Comparison of ENCODE assay signal across 8 mouse cellular contexts in the genomic region with DNA sequence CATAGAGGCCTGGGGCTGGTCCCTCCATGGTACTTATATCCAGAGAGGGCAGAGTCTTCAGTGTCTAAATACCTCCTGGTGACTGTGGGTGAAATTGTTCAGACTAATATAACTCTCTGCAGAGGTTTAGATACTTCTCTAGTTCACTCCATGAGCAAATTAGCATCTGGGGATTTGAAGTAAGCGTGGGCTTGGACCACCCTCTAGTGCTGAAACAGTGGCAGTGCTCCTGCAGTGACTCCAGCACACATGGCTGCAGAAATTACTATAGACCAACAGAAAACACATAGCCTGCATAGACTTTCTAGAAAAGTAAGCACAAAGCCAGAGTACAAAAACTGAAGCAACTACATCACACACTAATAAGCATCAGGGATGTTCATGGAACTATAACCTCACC. TPM values are rescaled to one million over a fixed set of nuclear protein-coding genes. Genes with fewer than 3 reads are reported as not detected.
DNase-seq lines count a peak whose midpoint lies in the region; ATAC-seq lines count a peak whose summit lies in the region.

No protein-coding gene starts in this region.

- no peaks in the 10 kb centered on the region for H3K9me3 ChIP-seq in liver, embryonic 12.5 days (replicated peaks)
- no peaks in the 10 kb centered on the region for H3K9me3 ChIP-seq in forebrain, embryonic 15.5 days
- H3K9me3 ChIP-seq in intestine, embryonic 14.5 days (ENCODE audit: control insufficient read depth, low read length): no peaks in the 10 kb centered on the region
- H3K9me3 ChIP-seq in midbrain, embryonic 12.5 days: no peaks in the 10 kb centered on the region
- no peaks in the 10 kb centered on the region for H3K9me3 ChIP-seq in stomach, embryonic 16.5 days (replicated peaks; ENCODE audit: control insufficient read depth, low read length)

- H3K27me3 ChIP-seq in liver, embryonic 12.5 days (replicated peaks): no peaks in the 10 kb centered on the region
- no peaks in the 10 kb centered on the region for H3K27me3 ChIP-seq in forebrain, embryonic 15.5 days
- no peaks in the 10 kb centered on the region for H3K27me3 ChIP-seq in intestine, embryonic 14.5 days (replicated peaks; ENCODE audit: control insufficient read depth, insufficient read depth, low read length)
- H3K27me3 ChIP-seq in midbrain, embryonic 12.5 days: no peaks in the 10 kb centered on the region
- H3K27me3 ChIP-seq in stomach, embryonic 16.5 days (ENCODE audit: control insufficient read depth, insufficient read depth, low read length): no peaks in the 10 kb centered on the region

- peak; percentile 26 for DNase-seq in liver
- DNase-seq in c-Kit-positive CD71-positive TER-119-negative erythroid progenitor cells, embryonic 14.5 days (ENCODE audit: low read depth): peak; percentile 8
- DNase-seq in intestine, embryonic 14.5 days (ENCODE audit: low spot score): peak; percentile 60
- DNase-seq in left cerebral cortex, adult 9 months (ENCODE audit: low spot score in 2 of 2): peak; percentile 36 to 71

- WGBS in liver, embryonic 12.5 days (ENCODE audit: insufficient replicate concordance): 28% methylated on average over 1 of the region's 1 CpGs
- WGBS in forebrain, embryonic 15.5 days: 26% methylated on average over 1 of the region's 1 CpGs
- 21% methylated on average over 1 of the region's 1 CpGs for WGBS in intestine, embryonic 14.5 days
- 15% methylated on average over 1 of the region's 1 CpGs for WGBS in midbrain, embryonic 12.5 days
- 33% methylated on average over 1 of the region's 1 CpGs for WGBS in stomach, embryonic 16.5 days

- H3K4me3 ChIP-seq in liver, embryonic 12.5 days: no peak overlapping the region
- H3K4me3 ChIP-seq in forebrain, embryonic 15.5 days: no peak overlapping the region
- no peak overlapping the region for H3K4me3 ChIP-seq in intestine, embryonic 14.5 days (ENCODE audit: low read depth, low read length)
- H3K4me3 ChIP-seq in midbrain, embryonic 12.5 days: no peak overlapping the region
- no peak overlapping the region for H3K4me3 ChIP-seq in stomach, embryonic 16.5 days (replicated peaks; ENCODE audit: low read length)

- H3K27ac ChIP-seq in liver, embryonic 12.5 days: no peak overlapping the region
- no peak overlapping the region for H3K27ac ChIP-seq in forebrain, embryonic 15.5 days (replicated peaks)
- no peak overlapping the region for H3K27ac ChIP-seq in intestine, embryonic 14.5 days (ENCODE audit: low read depth)
- H3K27ac ChIP-seq in midbrain, embryonic 12.5 days (replicated peaks): no peak overlapping the region
- no peak overlapping the region for H3K27ac ChIP-seq in stomach, embryonic 16.5 days (ENCODE audit: low read length)

- no peaks in the 10 kb centered on the region for H3K4me1 ChIP-seq in liver, embryonic 12.5 days
- H3K4me1 ChIP-seq in forebrain, embryonic 15.5 days: no peaks in the 10 kb centered on the region
- H3K4me1 ChIP-seq in intestine, embryonic 14.5 days (replicated peaks; ENCODE audit: control insufficient read depth, insufficient read depth, low read length): no peaks in the 10 kb centered on the region
- H3K4me1 ChIP-seq in midbrain, embryonic 12.5 days: no peaks in the 10 kb centered on the region
- H3K4me1 ChIP-seq in stomach, embryonic 16.5 days (ENCODE audit: control insufficient read depth, insufficient read depth, low read length): no peaks in the 10 kb centered on the region

- ATAC-seq in liver, embryonic 12.5 days: no peak
- peak; percentile 89 for ATAC-seq in forebrain, embryonic 15.5 days (replicated peaks)
- ATAC-seq in intestine, embryonic 14.5 days (replicated peaks; ENCODE audit: low FRiP score, low TSS enrichment, low read depth): 0 out of 2 replicates have a peak, but pooled peaks have one; percentile 50
- peak; percentile 79 for ATAC-seq in midbrain, embryonic 12.5 days (ENCODE audit: low FRiP score, low read depth)
- peak; percentile 29; the same call in 1 of the 2 replicates for ATAC-seq in stomach, embryonic 16.5 days (ENCODE audit: insufficient read depth, low FRiP score)

- H3K36me3 ChIP-seq in liver, embryonic 12.5 days: no peaks in the 10 kb centered on the region
- no peaks in the 10 kb centered on the region for H3K36me3 ChIP-seq in forebrain, embryonic 15.5 days
- H3K36me3 ChIP-seq in intestine, embryonic 14.5 days (ENCODE audit: control insufficient read depth, insufficient read depth, low read length): no peaks in the 10 kb centered on the region
- no peaks in the 10 kb centered on the region for H3K36me3 ChIP-seq in midbrain, embryonic 12.5 days
- H3K36me3 ChIP-seq in stomach, embryonic 16.5 days (ENCODE audit: control insufficient read depth, insufficient read depth, low read length): no peaks in the 10 kb centered on the region

- H3K9ac ChIP-seq in liver, embryonic 12.5 days: no peak overlapping the region
- no peak overlapping the region for H3K9ac ChIP-seq in forebrain, embryonic 15.5 days (replicated peaks)
- H3K9ac ChIP-seq in intestine, embryonic 14.5 days (ENCODE audit: low read length): no peak overlapping the region
- H3K9ac ChIP-seq in midbrain, embryonic 12.5 days (replicated peaks): no peak overlapping the region
- no peak overlapping the region for H3K9ac ChIP-seq in stomach, embryonic 16.5 days (ENCODE audit: low read length)

- H3K4me2 ChIP-seq in liver, embryonic 12.5 days: no peak overlapping the region
- no peak overlapping the region for H3K4me2 ChIP-seq in forebrain, embryonic 15.5 days (replicated peaks)
- no peak overlapping the region for H3K4me2 ChIP-seq in intestine, embryonic 14.5 days (ENCODE audit: low read length)
- H3K4me2 ChIP-seq in midbrain, embryonic 12.5 days (replicated peaks): no peak overlapping the region
- no peak overlapping the region for H3K4me2 ChIP-seq in stomach, embryonic 16.5 days (ENCODE audit: low read depth, low read length)

RNA-seq across cellular contexts. Expression of gene Gdpd4, which starts 57.7 kb away (rescaled TPM):
- not detected in 2 replicates for polyA plus RNA-seq in liver, embryonic 12.5 days (2016; fragmentation: Nextera tagmentation; extraction: Ambion mirVana)
- polyA plus RNA-seq in forebrain, embryonic 15.5 days (2015; fragmentation: Nextera tagmentation; extraction: Ambion mirVana): not detected in 2 replicates
- not detected in 2 replicates for polyA plus RNA-seq in intestine, embryonic 14.5 days (2014; fragmentation: Nextera tagmentation; extraction: Ambion mirVana)
- not detected in 2 replicates for polyA plus RNA-seq in midbrain, embryonic 12.5 days (2016; fragmentation: Nextera tagmentation; extraction: Ambion mirVana)
- not detected in 2 replicates for polyA plus RNA-seq in stomach, embryonic 16.5 days (2015; fragmentation: Nextera tagmentation; extraction: Ambion mirVana)

Comparison
In these comparisons a context has a peak if more than half of its experiments do, and no peak if none do; other contexts are left out.
1. DNase-seq: peak in every context shown above with its lines; median percentile 60 in intestine, embryonic 14.5 days; 54 in left cerebral cortex, adult 9 months; 26 in liver; 8 in c-Kit-positive CD71-positive TER-119-negative erythroid progenitor cells, embryonic 14.5 days.